Mouse (Mus musculus) gonadal fat pad, adult 2 months (tissue): ENCODE data around the gene Efna3. TPM values are rescaled to one million over a fixed set of nuclear protein-coding genes. Genes with fewer than 3 reads are reported as not detected.

Experiments
- DNase-seq: peaks from one replicate; pipeline ENCODE4 v3.0.0-alpha.2; 2012; ENCODE audit warnings: low read depth
- polyA plus RNA-seq: library from polyadenylated mRNA; depleted of rRNA; stranded (reverse); fragments of >200 nt; gene quantifications from 2 replicates; pipeline ENCODE4 v1.2.3, GENCODE M21; 2012; rRNA removed

Gene Efna3
- polyA plus RNA-seq, 1 experiment: 5.2 TPM

- no peak for DNase-seq
Measured at GRCm38 (mm10) chr3:89284261-89284660, 38.5 kb downstream of the Efna3 start.

- no peak for DNase-seq
Measured at GRCm38 (mm10) chr3:89282291-89282643, 40.5 kb downstream of the Efna3 start.

- DNase-seq: peak; percentile 47
Measured at GRCm38 (mm10) chr3:89281579-89282290, 41.0 kb downstream of the Efna3 start.

GRCm38 (mm10) chr3:89280606-89281511 lies 41.9 kb downstream of the Efna3 start, which contains the start of gene Efna1:
Gene Efna1 (minus strand): TSS chr3:89281142.
- DNase-seq: no peak

- peak; percentile 23 for DNase-seq
Measured at GRCm38 (mm10) chr3:89280050-89280605, 42.6 kb downstream of the Efna3 start.

GRCm38 (mm10) chr3:89279153-89279890 lies 43.4 kb downstream of the Efna3 start:
- DNase-seq: peak; percentile 40

GRCm38 (mm10) chr3:89278643-89279042 lies 44.1 kb downstream of the Efna3 start:
- DNase-seq: no peak

GRCm38 (mm10) chr3:89278107-89278506 lies 44.7 kb downstream of the Efna3 start:
- DNase-seq: no peak

GRCm38 (mm10) chr3:89277281-89278021 lies 45.3 kb downstream of the Efna3 start:
- peak; percentile 63 for DNase-seq

GRCm38 (mm10) chr3:89276061-89276460 lies 46.7 kb downstream of the Efna3 start:
- no peak for DNase-seq

- DNase-seq: no peak
Measured at GRCm38 (mm10) chr3:89271760-89272159, 51.0 kb downstream of the Efna3 start.

- peak; percentile 86 for DNase-seq
Measured at GRCm38 (mm10) chr3:89270891-89271290, 51.9 kb downstream of the Efna3 start.

- no peak for DNase-seq
Measured at GRCm38 (mm10) chr3:89270051-89270755, 52.6 kb downstream of the Efna3 start, which contains the start of gene Slc50a1. Gene Slc50a1 (minus strand): TSS chr3:89270570.

GRCm38 (mm10) chr3:89268916-89269315 lies 53.8 kb downstream of the Efna3 start:
- DNase-seq: no peak

- DNase-seq: peak; percentile 27
Measured at GRCm38 (mm10) chr3:89266439-89266893, 56.3 kb downstream of the Efna3 start.

Other genes starting within 250 kb of the Efna3 start
- gene Rusc1, start 229.7 kb downstream of the Efna3 start, polyA plus RNA-seq: 38.4 and 45.6 TPM in 2 replicates
- gene Gm43738, start 221.9 kb downstream of the Efna3 start, polyA plus RNA-seq: not detected in 2 replicates
- 187 and 221 TPM in 2 replicates for gene Fdps, start 221.0 kb downstream of the Efna3 start, polyA plus RNA-seq
- 6.5 and 10.3 TPM in 2 replicates for gene Pklr, start 186.8 kb downstream of the Efna3 start, polyA plus RNA-seq
- 0.77 and 1.1 TPM in 2 replicates for gene Hcn3, start 162.8 kb downstream of the Efna3 start, polyA plus RNA-seq
- 67.9 and 68.0 TPM in 2 replicates for gene Clk2, start 158.2 kb downstream of the Efna3 start, polyA plus RNA-seq
- 105 and 120 TPM in 2 replicates for gene Scamp3, start 145.5 kb downstream of the Efna3 start, polyA plus RNA-seq
- gene Fam189b, start 139.8 kb downstream of the Efna3 start, polyA plus RNA-seq: 12.9 and 14.1 TPM in 2 replicates
- gene Gba, start 120.0 kb downstream of the Efna3 start, polyA plus RNA-seq: 140 and 143 TPM in 2 replicates
- gene Thbs3, start 107.8 kb downstream of the Efna3 start, polyA plus RNA-seq: 30.0 and 40.7 TPM in 2 replicates
- 150 and 153 TPM in 2 replicates for gene Mtx1, start 95.9 kb downstream of the Efna3 start, polyA plus RNA-seq
- gene Muc1, start 93.9 kb downstream of the Efna3 start, polyA plus RNA-seq: 0.69 and 1.5 TPM in 2 replicates
- gene Krtcap2, start 77.0 kb downstream of the Efna3 start, polyA plus RNA-seq: 120 and 144 TPM in 2 replicates
- gene Trim46, start 76.7 kb downstream of the Efna3 start, polyA plus RNA-seq: 3.0 and 3.3 TPM in 2 replicates
- 481 and 623 TPM in 2 replicates for gene Dpm3, start 63.6 kb downstream of the Efna3 start, polyA plus RNA-seq
- gene Slc50a1, start 52.4 kb downstream of the Efna3 start, polyA plus RNA-seq: 264 and 294 TPM in 2 replicates
- gene Efna1, start 41.8 kb downstream of the Efna3 start, polyA plus RNA-seq: 36.7 and 40.9 TPM in 2 replicates
- 13.7 and 15.0 TPM in 2 replicates for gene Efna4, start 15.1 kb upstream of the Efna3 start, polyA plus RNA-seq
- gene Adam15, start 27.0 kb upstream of the Efna3 start, polyA plus RNA-seq: 170 and 223 TPM in 2 replicates
- 2.5 and 3.1 TPM in 2 replicates for gene Dcst2, start 39.0 kb upstream of the Efna3 start, polyA plus RNA-seq
- gene Dcst1, start 42.3 kb upstream of the Efna3 start, polyA plus RNA-seq: 3.6 and 4.3 TPM in 2 replicates
- gene Zbtb7b, start 71.8 kb upstream of the Efna3 start, polyA plus RNA-seq: 71.3 and 87.9 TPM in 2 replicates
- not detected in 2 replicates for gene Lenep, start 79.8 kb upstream of the Efna3 start, polyA plus RNA-seq
- 41.9 and 47.7 TPM in 2 replicates for gene Flad1, start 88.9 kb upstream of the Efna3 start, polyA plus RNA-seq
- gene Cks1b, start 95.4 kb upstream of the Efna3 start, polyA plus RNA-seq: 51.7 and 55.1 TPM in 2 replicates
- 114 and 118 TPM in 2 replicates for gene Shc1, start 95.5 kb upstream of the Efna3 start, polyA plus RNA-seq
- gene Pygo2, start 107.2 kb upstream of the Efna3 start, polyA plus RNA-seq: 38.0 and 43.3 TPM in 2 replicates
- gene Pbxip1, start 113.7 kb upstream of the Efna3 start, polyA plus RNA-seq: 63.7 and 69.4 TPM in 2 replicates
- 75.1 and 82.0 TPM in 2 replicates for gene Pmvk, start 131.6 kb upstream of the Efna3 start, polyA plus RNA-seq
- gene Kcnn3, start 197.2 kb upstream of the Efna3 start, polyA plus RNA-seq: 1.5 and 2.6 TPM in 2 replicates